Mouse (Mus musculus) embryonic facial prominence, embryonic 14.5 days (tissue): ENCODE data around the gene Klhl25. TPM values are rescaled to one million over a fixed set of nuclear protein-coding genes. Genes with fewer than 3 reads are reported as not detected.
A peak's percentile ranks its signal among the peaks of the same experiment; 100 is the strongest.
"Not testable (repeated sequence)": the region's sequence is repeated elsewhere in the genome, so short reads cannot be mapped to it uniquely, and the experiment has no call there.

Source experiments
- ATAC-seq: fragments of 200-750 bp; cut with Nextera tagmentation; 2 replicates; pipeline ENCODE4 v1.8.0; 2017; ENCODE audit warnings: low read depth, moderate number of reproducible peaks, moderate TSS enrichment
- DNase-seq: peaks from one replicate; pipeline ENCODE4 v3.0.0-alpha.2; 2015; ENCODE audit warnings: low spot score
- H3K27ac ChIP-seq: fragments of 300-500 bp; sonication (generic); replicated peaks from 2 replicates; pipeline ENCODE4 v1.5.1; 2014; ENCODE audit warnings: low read depth, mild to moderate bottlenecking, low read length, moderate library complexity
- H3K27me3 ChIP-seq: fragments of 300-500 bp; sonication (generic); replicated peaks from 2 replicates; pipeline ENCODE4 v1.6.1; 2014; ENCODE audit warnings: low read length; ENCODE audit not compliant: control insufficient read depth, insufficient read depth
- H3K36me3 ChIP-seq: fragments of 300-500 bp; sonication (generic); 2 replicates; pipeline ENCODE4 v1.6.1; 2014; ENCODE audit warnings: low read length, mixed read lengths; ENCODE audit not compliant: control insufficient read depth, insufficient read depth
- H3K4me1 ChIP-seq: fragments of 300-500 bp; sonication (generic); 2 replicates; pipeline ENCODE4 v1.6.1; 2014; ENCODE audit warnings: antibody characterized with exemption, low read length; ENCODE audit not compliant: control insufficient read depth, insufficient read depth
- H3K4me2 ChIP-seq: fragments of 300-500 bp; sonication (generic); 2 replicates; pipeline ENCODE4 v1.6.1; 2014; ENCODE audit warnings: low read depth, mild to moderate bottlenecking, low read length, moderate library complexity, mixed read lengths
- H3K4me3 ChIP-seq: fragments of 300-500 bp; sonication (generic); 2 replicates; pipeline ENCODE4 v1.5.1; 2014; ENCODE audit warnings: low read depth, mild to moderate bottlenecking, low read length
- H3K9ac ChIP-seq: fragments of 300-500 bp; sonication (generic); 2 replicates; pipeline ENCODE4 v1.6.1; 2014; ENCODE audit warnings: low read depth, mild to moderate bottlenecking, low read length, moderate library complexity, mixed read lengths
- H3K9me3 ChIP-seq: fragments of 300-500 bp; sonication (generic); 2 replicates; pipeline ENCODE4 v1.6.1; 2016; ENCODE audit warnings: low read length; ENCODE audit not compliant: control insufficient read depth
- whole genome bisulfite sequencing: fragments of 180-500 bp; shearing (Covaris S2); extraction: QIAGEN DNeasy Blood & Tissue Kit; methylation state at CpG from one replicate; pipeline ENCODE4 v1.1.7; 2014; 5-methylcytosine and 5-hydroxymethylcytosine counted together
- polyA plus RNA-seq: library from polyadenylated mRNA; unstranded; fragments of >200 nt; fragmentation: Nextera tagmentation; extraction: Ambion mirVana; gene quantifications from 2 replicates; pipeline ENCODE4 v1.2.1, GENCODE M21; 2014

The Klhl25 gene
- polyA plus RNA-seq, 1 experiment from 2014 or later: 20.1 TPM

- not testable (repeated sequence) for H3K4me3 ChIP-seq, H3K27me3 ChIP-seq, ATAC-seq, H3K4me2 ChIP-seq, DNase-seq, H3K9ac ChIP-seq, H3K27ac ChIP-seq, H3K9me3 ChIP-seq, H3K36me3 ChIP-seq
- H3K4me1 ChIP-seq: peaks cover 31% of the 10 kb centered on the region
- 80% methylated on average over 1 of the region's 3 CpGs for WGBS
Observed at GRCm38 (mm10) chr7:75850396-75850795, 2.3 kb downstream of the Klhl25 start.

- no peaks in the 10 kb centered on the region for H3K9me3 ChIP-seq
- 84% methylated on average over 10 of the region's 10 CpGs for WGBS
- H3K4me1 ChIP-seq: peaks cover 37% of the 10 kb centered on the region
- H3K27ac ChIP-seq: no peak overlapping the region
- DNase-seq: no peak
- H3K4me2 ChIP-seq: no peak overlapping the region
- H3K36me3 ChIP-seq: 0 out of 2 replicates have a peak, but pooled peaks cover 2% of the 10 kb centered on the region
- H3K9ac ChIP-seq: no peak overlapping the region
- no peaks in the 10 kb centered on the region for H3K27me3 ChIP-seq
- ATAC-seq: no peak
- H3K4me3 ChIP-seq: no peak overlapping the region
Observed at GRCm38 (mm10) chr7:75851290-75851689, 3.2 kb downstream of the Klhl25 start.

- peaks cover 37% of the 10 kb centered on the region for H3K4me1 ChIP-seq
- ATAC-seq (peak; percentile 35; the same call in 1 of the 2 replicates), DNase-seq (peak; percentile 79)
- 0 out of 2 replicates have a peak, but pooled peaks cover 2% of the 10 kb centered on the region for H3K36me3 ChIP-seq
- H3K27me3 ChIP-seq: no peaks in the 10 kb centered on the region
- H3K4me2 ChIP-seq: 0 out of 2 replicates have a peak overlapping the region, but pooled peaks have one; percentile 7
- no peak overlapping the region for H3K4me3 ChIP-seq
- H3K27ac ChIP-seq: no peak overlapping the region
- H3K9ac ChIP-seq: no peak overlapping the region
- 53% methylated on average over 4 of the region's 4 CpGs for WGBS
- H3K9me3 ChIP-seq: no peaks in the 10 kb centered on the region
Observed at GRCm38 (mm10) chr7:75852363-75852762, 4.3 kb downstream of the Klhl25 start.

GRCm38 (mm10) chr7:75853171-75853830 lies 5.2 kb downstream of the Klhl25 start:
- no peak overlapping the region; the same call in 1 of the 2 replicates for H3K27ac ChIP-seq
- H3K4me3 ChIP-seq: no peak overlapping the region
- H3K27me3 ChIP-seq: no peaks in the 10 kb centered on the region
- 0 out of 2 replicates have a peak, but pooled peaks cover 2% of the 10 kb centered on the region for H3K36me3 ChIP-seq
- WGBS: 67% methylated on average over 8 of the region's 8 CpGs
- H3K9ac ChIP-seq: peak overlapping the region; percentile 19; the same call in 1 of the 2 replicates
- H3K4me2 ChIP-seq: 0 out of 2 replicates have a peak overlapping the region, but pooled peaks have one; percentile 7
- H3K9me3 ChIP-seq: no peaks in the 10 kb centered on the region
- no peak for ATAC-seq
- no peak for DNase-seq
- H3K4me1 ChIP-seq: peaks cover 37% of the 10 kb centered on the region

GRCm38 (mm10) chr7:75854231-75854925 lies 6.3 kb downstream of the Klhl25 start:
- WGBS: 39% methylated on average over 6 of the region's 6 CpGs

GRCm38 (mm10) chr7:75855028-75855427 lies 6.9 kb downstream of the Klhl25 start:
- Histone ChIP-seq H3K27ac (no peak overlapping the region), H3K4me1 (peaks cover 28% of the 10 kb centered on the region), H3K36me3 (0 out of 2 replicates have a peak, but pooled peaks cover 11% of the 10 kb centered on the region), H3K9ac (no peak overlapping the region), H3K9me3 (no peaks in the 10 kb centered on the region), H3K4me2 (no peak overlapping the region), H3K4me3 (no peak overlapping the region), H3K27me3 (no peaks in the 10 kb centered on the region)
- ATAC-seq (no peak), DNase-seq (no peak)
- WGBS: 63% methylated on average over 6 of the region's 6 CpGs

More at GRCm38 (mm10) chr7:75854231-75854925, 6.3 kb downstream of the Klhl25 start:
- Histone ChIP-seq H3K4me1 (peaks cover 33% of the 10 kb centered on the region), H3K9me3 (no peaks in the 10 kb centered on the region), H3K36me3 (0 out of 2 replicates have a peak, but pooled peaks cover 6% of the 10 kb centered on the region), H3K4me3 (no peak overlapping the region), H3K9ac (0 out of 2 replicates have a peak overlapping the region, but pooled peaks have one; percentile 34), H3K4me2 (no peak overlapping the region), H3K27me3 (no peaks in the 10 kb centered on the region), H3K27ac (no peak overlapping the region)
- ATAC-seq (no peak), DNase-seq (peak; percentile 45)

- Histone ChIP-seq H3K36me3 (0 out of 2 replicates have a peak, but pooled peaks cover 11% of the 10 kb centered on the region), H3K27me3 (no peaks in the 10 kb centered on the region), H3K9me3 (no peaks in the 10 kb centered on the region), H3K4me3 (no peak overlapping the region), H3K4me2 (no peak overlapping the region), H3K9ac (no peak overlapping the region), H3K4me1 (peaks cover 28% of the 10 kb centered on the region), H3K27ac (no peak overlapping the region)
- 78% methylated on average over 11 of the region's 11 CpGs for WGBS
- no peak for ATAC-seq
- DNase-seq: no peak
Observed at GRCm38 (mm10) chr7:75856259-75856658, 8.1 kb downstream of the Klhl25 start.

GRCm38 (mm10) chr7:75859771-75860196 lies 11.7 kb downstream of the Klhl25 start:
- no peak overlapping the region for H3K4me2 ChIP-seq
- no peaks in the 10 kb centered on the region for H3K27me3 ChIP-seq
- H3K4me3 ChIP-seq: no peak overlapping the region
- 0 out of 2 replicates have a peak, but pooled peaks cover 4% of the 10 kb centered on the region for H3K9me3 ChIP-seq
- ATAC-seq: peak; percentile 50; the same call in 1 of the 2 replicates
- peaks cover 23% of the 10 kb centered on the region for H3K36me3 ChIP-seq
- 78% methylated on average over 9 of the region's 9 CpGs for WGBS
- no peak overlapping the region for H3K9ac ChIP-seq
- peaks cover 12% of the 10 kb centered on the region for H3K4me1 ChIP-seq
- peak; percentile 33 for DNase-seq
- no peak overlapping the region for H3K27ac ChIP-seq
